Mouse (Mus musculus) kidney, adult 2 months (tissue): ENCODE data around the gene Otop3.

Experiments
- CTCF ChIP-seq: fragments of 200-500 bp; conservative IDR thresholded peaks from 2 replicates; pipeline ENCODE4 v1.5.1; 2011; ENCODE audit warnings: low read depth, mild to moderate bottlenecking, control low read depth, low read length, moderate library complexity, mixed read lengths; ENCODE audit not compliant: insufficient read depth, insufficient read length
- POLR2A ChIP-seq: fragments of 200-500 bp; IDR thresholded peaks from one replicate; pipeline ENCODE4 v1.6.1; 2011; ENCODE audit warnings: low read depth, low read length, control low read depth

- TF ChIP-seq POLR2A, result no peak
- TF ChIP-seq CTCF, result no peak
Measured at GRCm38 (mm10) chr11:115301351-115301750, 33.2 kb upstream of the Otop3 start.
